Mouse (Mus musculus) CD4-positive helper T cell, adult 2 months (primary cell): ENCODE results near the gene Krtap1-4.

ENCODE experiments used
- DNase-seq: peaks from one replicate; pipeline ENCODE4 v3.0.0-alpha.2; 2012; ENCODE audit warnings: low read depth, missing footprints, low spot score

The Krtap1-4 gene

GRCm38 (mm10) chr11:99550765-99551164 lies 32.7 kb downstream of the Krtap1-4 start, which contains the start of gene Krtap3-3:
Krtap3-3 (minus strand) TSS chr11:99550865.
- no peak for DNase-seq

GRCm38 (mm10) chr11:99547892-99548291 lies 35.6 kb downstream of the Krtap1-4 start:
- DNase-seq: no peak

GRCm38 (mm10) chr11:99539721-99540120 lies 43.7 kb downstream of the Krtap1-4 start:
- DNase-seq: no peak
